Mouse (Mus musculus): ENCODE data around the gene Trim25. TPM values are rescaled to one million over a fixed set of nuclear protein-coding genes. Genes with fewer than 3 reads are reported as not detected.
A peak's percentile ranks its signal among the peaks of the same experiment; 100 is the strongest.
"Not testable (repeated sequence)": the region's sequence is repeated elsewhere in the genome, so short reads cannot be mapped to it uniquely, and the experiment has no call there.

Gene Trim25
- total and polyA plus RNA-seq, 3 experiments: 22.2 to 43.0 TPM; not detected in 1

DNA sequence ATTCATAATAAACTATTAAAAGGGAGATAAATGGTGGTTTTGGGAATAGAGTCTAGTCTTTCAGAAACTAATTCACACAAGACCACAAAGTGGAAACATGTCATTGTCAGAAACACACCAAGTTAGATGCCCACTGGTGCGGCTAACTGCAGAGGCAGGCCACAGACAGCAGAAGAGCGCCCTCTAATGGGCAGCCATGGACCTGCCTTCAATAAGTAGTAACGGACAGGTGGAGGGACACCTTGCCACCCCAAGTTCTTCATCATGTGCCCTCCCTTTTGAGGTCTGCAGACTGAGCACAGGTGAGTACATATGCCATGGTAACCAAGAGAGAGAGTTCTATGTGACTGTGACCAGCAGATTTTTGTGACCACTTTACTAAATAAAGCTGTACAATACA lies 40.1 kb downstream of the Trim25 start (continued):
- TF ChIP-seq CHD1 (IDR thresholded peaks at IDR 0.05; ENCODE audit: low read depth, low read length) (no peak), POLR2AphosphoS2 (IDR thresholded peaks at IDR 0.05; ENCODE audit: low read length) (no peak), NELFE (IDR thresholded peaks at IDR 0.05; ENCODE audit: low read depth, low read length) (no peak), MXI1 (IDR thresholded peaks at IDR 0.05; ENCODE audit: low read depth, low read length) (no peak), NRF1 (IDR thresholded peaks at IDR 0.05; ENCODE audit: insufficient read depth, low read depth, low read length, poor library complexity, severe bottlenecking) (no peak), ZC3H11A (IDR thresholded peaks at IDR 0.05; ENCODE audit: low read depth, low read length) (peak; percentile 85), MEF2A (IDR thresholded peaks at IDR 0.05; ENCODE audit: extremely low read depth, insufficient replicate concordance, low read depth, low read length, poor library complexity, severe bottlenecking) (no peak), POLR2AphosphoS5 (IDR thresholded peaks at IDR 0.05; ENCODE audit: borderline replicate concordance, low read depth, low read length) (no peak), MYC (IDR thresholded peaks at IDR 0.05; ENCODE audit: low read depth, low read length) (no peak), ZNF384 (IDR thresholded peaks at IDR 0.05; ENCODE audit: low read depth, low read length) (peak; percentile 48), POLR2A (IDR thresholded peaks at IDR 0.05; ENCODE audit: control insufficient read depth in 1 of 2, insufficient read depth in 1 of 2, low read depth in 1 of 2, low read length in 2 of 2, poor library complexity in 1 of 2) (no peak), ELF1 (IDR thresholded peaks at IDR 0.05; ENCODE audit: low read depth, low read length) (no peak), RAD21 (IDR thresholded peaks at IDR 0.05; ENCODE audit: low read depth, low read length) (peak; percentile 85)

DNA sequence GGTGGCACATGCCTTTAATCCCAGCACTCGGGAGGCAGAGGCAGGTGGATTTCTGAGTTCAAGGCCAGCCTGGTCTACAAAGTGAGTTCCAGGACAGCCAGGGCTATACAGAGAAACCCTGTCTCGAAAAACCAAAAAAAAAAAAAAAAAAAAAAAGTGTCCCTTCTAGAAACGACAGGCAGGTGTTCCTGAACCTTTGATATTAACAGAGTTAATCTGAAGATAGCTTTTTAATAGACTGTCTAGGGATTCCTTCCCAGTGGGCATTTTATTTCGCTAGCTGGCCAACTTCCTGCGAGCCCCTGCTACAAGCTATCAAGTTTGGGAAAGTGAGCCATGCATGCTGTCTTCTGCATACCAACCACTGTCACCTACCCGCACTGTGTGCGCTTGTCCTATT lies 41.9 kb downstream of the Trim25 start:
- not testable (repeated sequence) for H3K9me3 ChIP-seq (replicated peaks; ENCODE audit: insufficient read depth, low read length); H3K4me1 ChIP-seq (ENCODE audit: control insufficient read depth in 1 of 2, insufficient read depth in 2 of 2, low read length in 2 of 2); H3K36me3 ChIP-seq (ENCODE audit: control insufficient read depth in 1 of 2, insufficient read depth in 2 of 2, low read length in 2 of 2); H3K27ac ChIP-seq (ENCODE audit: control insufficient read depth, low read depth, low read length); H3K79me2 ChIP-seq (ENCODE audit: control insufficient read depth, insufficient read depth, low read length, poor library complexity); DNase-seq (ENCODE audit: low read depth, low spot score); H3K9ac ChIP-seq (ENCODE audit: control insufficient read depth, low read depth, low read length, poor library complexity, severe bottlenecking); H3K27me3 ChIP-seq (ENCODE audit: control insufficient read depth in 1 of 2, insufficient read depth in 2 of 2, low read length in 2 of 2); H3K4me3 ChIP-seq (ENCODE audit: control insufficient read depth in 1 of 2, insufficient read depth in 1 of 2, low read depth in 2 of 2, low read length in 2 of 2)
- peak; percentile 50; the same call in 1 of the 2 replicates for TF ChIP-seq ZNF384 (IDR thresholded peaks at IDR 0.05; ENCODE audit: low read depth, low read length)

DNA sequence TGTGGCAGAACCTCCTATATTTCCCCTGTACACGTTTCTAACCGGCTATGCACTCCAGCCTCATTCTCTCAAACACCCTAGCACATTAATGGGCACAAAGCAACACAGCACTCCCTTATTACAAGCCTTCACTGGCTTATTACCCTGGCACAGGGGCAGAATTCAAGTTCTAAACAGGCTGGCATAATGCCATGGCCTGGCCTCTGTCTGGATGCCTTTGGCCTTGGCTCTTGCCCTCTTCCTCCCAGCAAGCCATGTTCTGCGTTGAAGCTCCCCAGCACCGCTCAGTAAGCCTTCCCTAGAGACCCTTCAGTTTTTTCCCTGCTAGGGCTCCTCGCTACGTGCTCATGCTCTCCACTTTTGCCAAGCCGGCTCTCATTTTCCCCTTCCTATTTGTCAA lies 43.9 kb downstream of the Trim25 start:
- no peaks in the 10 kb centered on the region; a peak in 2 of 4 replicates for H3K36me3 ChIP-seq (ENCODE audit: control insufficient read depth in 1 of 2, insufficient read depth in 2 of 2, low read length in 2 of 2)
- no peak for TF ChIP-seq E2F4 (IDR thresholded peaks at IDR 0.05; ENCODE audit: borderline replicate concordance, low read depth, low read length)
- TF ChIP-seq MXI1 (IDR thresholded peaks at IDR 0.05; ENCODE audit: low read depth, low read length): no peak
- no peak for TF ChIP-seq NRF1 (IDR thresholded peaks at IDR 0.05; ENCODE audit: insufficient read depth, low read depth, low read length, poor library complexity, severe bottlenecking)
- no peak for TF ChIP-seq UBTF (IDR thresholded peaks at IDR 0.05; ENCODE audit: borderline replicate concordance, insufficient read depth, low read depth, low read length)
- no peak for TF ChIP-seq MAFK (IDR thresholded peaks at IDR 0.05; ENCODE audit: borderline replicate concordance, low read depth, low read length)
- TF ChIP-seq GABPA (IDR thresholded peaks at IDR 0.05; ENCODE audit: low read depth, low read length): no peak
- no peak for TF ChIP-seq EP300 (IDR thresholded peaks at IDR 0.05; ENCODE audit: low read depth in 1 of 2, low read length in 2 of 2)
- TF ChIP-seq NELFE (IDR thresholded peaks at IDR 0.05; ENCODE audit: low read depth, low read length): no peak
- no peak for TF ChIP-seq MYB (IDR thresholded peaks at IDR 0.05; ENCODE audit: low read depth, low read length)

DNA sequence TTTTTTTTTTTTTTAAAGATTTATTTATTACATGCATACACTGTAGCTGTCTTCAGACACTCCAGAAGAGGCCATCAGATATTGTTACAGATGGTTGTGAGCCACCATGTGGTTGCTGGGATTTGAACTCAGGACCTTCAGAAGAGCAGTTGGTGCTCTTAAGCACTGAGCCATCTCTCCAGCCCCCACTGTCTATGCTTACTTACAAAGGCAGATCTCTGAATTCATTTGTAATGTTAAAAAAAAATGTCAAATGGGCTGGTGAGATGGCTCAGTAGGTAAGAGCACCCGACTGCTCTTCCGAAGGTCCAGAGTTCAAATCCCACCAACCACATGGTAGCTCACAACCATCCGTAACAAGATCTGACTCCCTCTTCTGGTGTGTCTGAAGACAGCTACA lies 46.3 kb downstream of the Trim25 start:
- not testable (repeated sequence) for H3K4me3 ChIP-seq (ENCODE audit: control insufficient read depth in 1 of 2, insufficient read depth in 1 of 2, low read depth in 2 of 2, low read length in 2 of 2); H3K9me3 ChIP-seq (replicated peaks; ENCODE audit: insufficient read depth, low read length); H3K27me3 ChIP-seq (ENCODE audit: control insufficient read depth in 1 of 2, insufficient read depth in 2 of 2, low read length in 2 of 2); H3K4me1 ChIP-seq (ENCODE audit: control insufficient read depth in 1 of 2, insufficient read depth in 2 of 2, low read length in 2 of 2); H3K36me3 ChIP-seq (ENCODE audit: control insufficient read depth in 1 of 2, insufficient read depth in 2 of 2, low read length in 2 of 2); H3K79me2 ChIP-seq (ENCODE audit: control insufficient read depth, insufficient read depth, low read length, poor library complexity); H3K27ac ChIP-seq (ENCODE audit: control insufficient read depth, low read depth, low read length); DNase-seq (ENCODE audit: low read depth, low spot score); H3K9ac ChIP-seq (ENCODE audit: control insufficient read depth, low read depth, low read length, poor library complexity, severe bottlenecking)

More for the DNA sequence above, 43.9 kb downstream of the Trim25 start:
- H3K27ac ChIP-seq (ENCODE audit: control insufficient read depth, low read depth, low read length): no peak overlapping the region
- H3K9ac ChIP-seq (ENCODE audit: control insufficient read depth, low read depth, low read length, poor library complexity, severe bottlenecking): no peak overlapping the region
- H3K4me1 ChIP-seq (ENCODE audit: control insufficient read depth in 1 of 2, insufficient read depth in 2 of 2, low read length in 2 of 2): no peaks in the 10 kb centered on the region
- no peak overlapping the region for H3K4me3 ChIP-seq (ENCODE audit: control insufficient read depth in 1 of 2, insufficient read depth in 1 of 2, low read depth in 2 of 2, low read length in 2 of 2)
- H3K9me3 ChIP-seq (replicated peaks; ENCODE audit: insufficient read depth, low read length): no peaks in the 10 kb centered on the region
- no peak for DNase-seq (ENCODE audit: low read depth, low spot score)
- H3K79me2 ChIP-seq (ENCODE audit: control insufficient read depth, insufficient read depth, low read length, poor library complexity): no peaks in the 10 kb centered on the region
- no peaks in the 10 kb centered on the region for H3K27me3 ChIP-seq (ENCODE audit: control insufficient read depth in 1 of 2, insufficient read depth in 2 of 2, low read length in 2 of 2)
